Comparison of ENCODE assay signal across 7 mouse cellular contexts in genomic region chr8:83332864-83333263, GRCm38 (mm10). TPM values are rescaled to one million over a fixed set of nuclear protein-coding genes. Genes with fewer than 3 reads are reported as not detected.
DNase-seq lines count a peak whose midpoint lies in the region; ATAC-seq and TF ChIP-seq lines count a peak whose summit lies in the region.

No protein-coding gene starts in this region.

- intact Hi-C loops in gastrocnemius, postnatal 14 days (cut with DNase I; ENCODE audit: low total_unique reads), result no loop called here

- no peaks in the 10 kb centered on the region for H3K9me3 ChIP-seq in lung, postnatal 0 days (ENCODE audit: low read length)
- H3K9me3 ChIP-seq in forebrain, embryonic 11.5 days (ENCODE audit: control insufficient read depth, low read length), result no peaks in the 10 kb centered on the region
- H3K9me3 ChIP-seq in limb, embryonic 14.5 days (ENCODE audit: control insufficient read depth, low read length), result no peaks in the 10 kb centered on the region
- no peaks in the 10 kb centered on the region for H3K9me3 ChIP-seq in stomach, embryonic 15.5 days

- no peak for TF ChIP-seq POLR2A in limb, embryonic 14.5 days (IDR thresholded peaks at IDR 0.05; ENCODE audit: borderline replicate concordance, extremely low read depth, insufficient read depth, insufficient read length)

- H3K27me3 ChIP-seq in lung, postnatal 0 days (replicated peaks; ENCODE audit: insufficient read depth, low read length), result no peaks in the 10 kb centered on the region
- no peaks in the 10 kb centered on the region for H3K27me3 ChIP-seq in forebrain, embryonic 11.5 days (ENCODE audit: control insufficient read depth, insufficient read depth, low read length)
- no peaks in the 10 kb centered on the region for H3K27me3 ChIP-seq in limb, embryonic 14.5 days (ENCODE audit: control insufficient read depth, insufficient read depth, low read length)
- H3K27me3 ChIP-seq in stomach, embryonic 15.5 days (replicated peaks), result no peaks in the 10 kb centered on the region

- no peak for TF ChIP-seq CTCF in lung, postnatal 0 days (IDR thresholded peaks at IDR 0.05)

- H3K9ac ChIP-seq in lung, postnatal 0 days (replicated peaks; ENCODE audit: low read depth), result no peak overlapping the region; the same call in 1 of the 2 replicates
- H3K9ac ChIP-seq in forebrain, embryonic 11.5 days (ENCODE audit: low read length), result peak overlapping the region; percentile 46; the same call in 1 of the 2 replicates
- peak overlapping the region; percentile 43 for H3K9ac ChIP-seq in limb, embryonic 14.5 days (ENCODE audit: low read depth, low read length, severe bottlenecking)
- H3K9ac ChIP-seq in stomach, embryonic 15.5 days, result no peak overlapping the region

- peak; percentile 33; the same call in 1 of the 2 replicates for TF ChIP-seq EP300 in lung, postnatal 0 days (IDR thresholded peaks at IDR 0.05)

- peak overlapping the region; percentile 94 for H3K4me2 ChIP-seq in lung, postnatal 0 days (replicated peaks; ENCODE audit: low read depth, low read length)
- H3K4me2 ChIP-seq in forebrain, embryonic 11.5 days (ENCODE audit: low read depth, low read length, severe bottlenecking), result peak overlapping the region; percentile 86
- peak overlapping the region; percentile 91 for H3K4me2 ChIP-seq in limb, embryonic 14.5 days (replicated peaks; ENCODE audit: low read depth, low read length, severe bottlenecking)
- peak overlapping the region; percentile 87 for H3K4me2 ChIP-seq in stomach, embryonic 15.5 days

- DNase-seq in lung, postnatal 0 days (ENCODE audit: low spot score), result no peak
- DNase-seq in lung, postnatal 4 days, result no peak
- DNase-seq in forebrain, embryonic 11.5 days (ENCODE audit: low spot score), result no peak
- DNase-seq in limb, embryonic 14.5 days (ENCODE audit: low spot score), result no peak
- DNase-seq in gastrocnemius, postnatal 14 days, result no peak
- no peak for DNase-seq in layer of hippocampus, postnatal 14 days (ENCODE audit: low spot score in 2 of 2)

- H3K4me3 ChIP-seq in lung, postnatal 0 days (ENCODE audit: low read depth, low read length), result peak overlapping the region; percentile 96
- peak overlapping the region; percentile 88 for H3K4me3 ChIP-seq in forebrain, embryonic 11.5 days (ENCODE audit: low read depth, low read length)
- peak overlapping the region; percentile 67 for H3K4me3 ChIP-seq in limb, embryonic 14.5 days (replicated peaks; ENCODE audit: low read length)
- H3K4me3 ChIP-seq in stomach, embryonic 15.5 days (replicated peaks), result peak overlapping the region; percentile 89

- H3K27ac ChIP-seq in lung, postnatal 0 days (ENCODE audit: low read length), result no peak overlapping the region
- no peak overlapping the region for H3K27ac ChIP-seq in forebrain, embryonic 11.5 days (ENCODE audit: low read depth, low read length)
- no peak overlapping the region for H3K27ac ChIP-seq in limb, embryonic 14.5 days (replicated peaks; ENCODE audit: low read depth, low read length)
- no peak overlapping the region for H3K27ac ChIP-seq in stomach, embryonic 15.5 days

- ATAC-seq in lung, postnatal 0 days, result no peak
- peak; percentile 14; the same call in 1 of the 2 replicates for ATAC-seq in forebrain, embryonic 11.5 days (replicated peaks; ENCODE audit: low FRiP score)
- no peak for ATAC-seq in limb, embryonic 14.5 days (ENCODE audit: low FRiP score, low read depth)
- ATAC-seq in stomach, embryonic 15.5 days (ENCODE audit: insufficient read depth, low FRiP score, low read depth), result no peak

- WGBS in lung, postnatal 0 days, result 14% methylated on average over 7 of the region's 7 CpGs
- 5% methylated on average over 7 of the region's 7 CpGs for WGBS in forebrain, embryonic 11.5 days
- WGBS in limb, embryonic 14.5 days, result 7% methylated on average over 7 of the region's 7 CpGs
- 10% methylated on average over 7 of the region's 7 CpGs for WGBS in stomach, embryonic 15.5 days

- no peaks in the 10 kb centered on the region for H3K4me1 ChIP-seq in lung, postnatal 0 days (ENCODE audit: insufficient read depth, low read depth, low read length)
- peaks cover 2% of the 10 kb centered on the region; the same call in 1 of the 2 replicates for H3K4me1 ChIP-seq in forebrain, embryonic 11.5 days (replicated peaks; ENCODE audit: control insufficient read depth, insufficient read depth, low read length)
- H3K4me1 ChIP-seq in limb, embryonic 14.5 days (ENCODE audit: control insufficient read depth, insufficient read depth, low read length), result peaks cover 2% of the 10 kb centered on the region; the same call in 1 of the 2 replicates
- peaks cover 4% of the 10 kb centered on the region; the same call in 1 of the 2 replicates for H3K4me1 ChIP-seq in stomach, embryonic 15.5 days

- H3K36me3 ChIP-seq in lung, postnatal 0 days (ENCODE audit: insufficient read depth, low read length), result no peaks in the 10 kb centered on the region
- no peaks in the 10 kb centered on the region for H3K36me3 ChIP-seq in forebrain, embryonic 11.5 days (ENCODE audit: control insufficient read depth, insufficient read depth, low read length)
- H3K36me3 ChIP-seq in limb, embryonic 14.5 days (ENCODE audit: control insufficient read depth, insufficient read depth, low read length), result 0 out of 2 replicates have a peak, but pooled peaks cover 9% of the 10 kb centered on the region
- H3K36me3 ChIP-seq in stomach, embryonic 15.5 days, result no peaks in the 10 kb centered on the region; the same call in 1 of the 2 replicates

RNA-seq across cellular contexts. Expression of gene Elmod2, which starts 0.6 kb away (rescaled TPM):
- polyA plus RNA-seq in lung, postnatal 0 days (2015; fragmentation: Nextera tagmentation; extraction: Ambion mirVana), result 6.3 and 7.9 TPM in 2 replicates
- 29.8 and 33.8 TPM in 2 replicates for polyA plus RNA-seq in forebrain, embryonic 11.5 days (2014; fragmentation: Nextera tagmentation; extraction: Ambion mirVana)
- polyA plus RNA-seq in limb, embryonic 14.5 days (2012; rRNA removed), result 11.6 and 12.6 TPM in 2 replicates
- 16.3 and 22.4 TPM in 2 replicates for polyA plus RNA-seq in limb, embryonic 14.5 days (2014; fragmentation: Nextera tagmentation; extraction: Ambion mirVana)
- polyA plus RNA-seq in stomach, embryonic 15.5 days (2015; fragmentation: Nextera tagmentation; extraction: Ambion mirVana), result 14.4 and 14.7 TPM in 2 replicates
- total RNA-seq in gastrocnemius, postnatal 14 days (2021), result 1 to 10 TPM; 7.1 to 8.0 TPM
- 10 to 100 TPM; 12.9 to 16.0 TPM for total RNA-seq in layer of hippocampus, postnatal 14 days (2021)

RNA-seq across cellular contexts. Expression of gene Mgat4d, which starts 15.4 kb away (rescaled TPM):
- not detected in 2 replicates for polyA plus RNA-seq in lung, postnatal 0 days (2015; fragmentation: Nextera tagmentation; extraction: Ambion mirVana)
- polyA plus RNA-seq in forebrain, embryonic 11.5 days (2014; fragmentation: Nextera tagmentation; extraction: Ambion mirVana), result not detected in 2 replicates
- not detected in 2 replicates for polyA plus RNA-seq in limb, embryonic 14.5 days (2012; rRNA removed)
- polyA plus RNA-seq in limb, embryonic 14.5 days (2014; fragmentation: Nextera tagmentation; extraction: Ambion mirVana), result not detected in 2 replicates
- polyA plus RNA-seq in stomach, embryonic 15.5 days (2015; fragmentation: Nextera tagmentation; extraction: Ambion mirVana), result not detected in 2 replicates
- total RNA-seq in gastrocnemius, postnatal 14 days (2021), result not detected
- not detected for total RNA-seq in layer of hippocampus, postnatal 14 days (2021)

RNA-seq across cellular contexts. Expression of gene Ucp1, which starts 42.7 kb away (rescaled TPM):
- 0.07 TPM in 1 of 2 replicates, not detected in the other for polyA plus RNA-seq in lung, postnatal 0 days (2015; fragmentation: Nextera tagmentation; extraction: Ambion mirVana)
- not detected in 2 replicates for polyA plus RNA-seq in forebrain, embryonic 11.5 days (2014; fragmentation: Nextera tagmentation; extraction: Ambion mirVana)
- 0.05 and 0.08 TPM in 2 replicates for polyA plus RNA-seq in limb, embryonic 14.5 days (2012; rRNA removed)
- polyA plus RNA-seq in limb, embryonic 14.5 days (2014; fragmentation: Nextera tagmentation; extraction: Ambion mirVana), result not detected in 2 replicates
- polyA plus RNA-seq in stomach, embryonic 15.5 days (2015; fragmentation: Nextera tagmentation; extraction: Ambion mirVana), result not detected in 2 replicates
- total RNA-seq in gastrocnemius, postnatal 14 days (2021), result not detected
- under 1 TPM in 1 of 2 experiments, not detected in 1; 0.21 TPM for total RNA-seq in layer of hippocampus, postnatal 14 days (2021)

RNA-seq across cellular contexts. Expression of gene Clgn, which starts 56.8 kb away (rescaled TPM):
- polyA plus RNA-seq in lung, postnatal 0 days (2015; fragmentation: Nextera tagmentation; extraction: Ambion mirVana), result 0.07 and 0.11 TPM in 2 replicates
- 6.0 and 6.3 TPM in 2 replicates for polyA plus RNA-seq in forebrain, embryonic 11.5 days (2014; fragmentation: Nextera tagmentation; extraction: Ambion mirVana)
- 0.40 and 0.43 TPM in 2 replicates for polyA plus RNA-seq in limb, embryonic 14.5 days (2012; rRNA removed)
- 0.33 and 0.87 TPM in 2 replicates for polyA plus RNA-seq in limb, embryonic 14.5 days (2014; fragmentation: Nextera tagmentation; extraction: Ambion mirVana)
- 0.41 and 0.52 TPM in 2 replicates for polyA plus RNA-seq in stomach, embryonic 15.5 days (2015; fragmentation: Nextera tagmentation; extraction: Ambion mirVana)
- total RNA-seq in gastrocnemius, postnatal 14 days (2021), result not detected
- total RNA-seq in layer of hippocampus, postnatal 14 days (2021), result 10 to 100 TPM; 10.5 to 10.9 TPM

Comparison
In these comparisons a context has a peak if more than half of its experiments do, and no peak if none do; other contexts are left out.
1. H3K9ac ChIP-seq: peak in forebrain, embryonic 11.5 days (single experiment) and limb, embryonic 14.5 days (single experiment); none in lung, postnatal 0 days (single experiment) and stomach, embryonic 15.5 days (single experiment).
2. Peak in every context shown above with its lines, with median percentiles within 50 percentile points of each other: H3K4me2 ChIP-seq and H3K4me3 ChIP-seq.